Mouse (Mus musculus) MEL (cell line): Measurements from ENCODE around the gene E130309D02Rik. TPM values are rescaled to one million over a fixed set of nuclear protein-coding genes. Genes with fewer than 3 reads are reported as not detected.

Source experiments
- DNase-seq: peaks from one replicate; pipeline ENCODE4 v3.0.0; 2011; ENCODE audit warnings: low read depth, low spot score
- H3K27ac ChIP-seq: 2 replicates; pipeline ENCODE4 v1.5.1; 2012; ENCODE audit warnings: low read depth, mild to moderate bottlenecking, control low read depth, low read length, moderate library complexity; ENCODE audit not compliant: control insufficient read depth
- H3K27me3 ChIP-seq, 2 experiments: fragments of 150-350 bp in 1 of 2; sonication (generic) in 1 of 2; 2 replicates each; pipeline ENCODE4 v1.6.1; 2012; ENCODE audit warnings: low read length in 2 of 2, mild to moderate bottlenecking in 2 of 2, improper control_type of control experiment in 1 of 2, moderate library complexity in 1 of 2; ENCODE audit not compliant: insufficient read depth in 2 of 2, control insufficient read depth in 1 of 2
- H3K36me3 ChIP-seq, 2 experiments: 2 replicates each; pipeline ENCODE4 v1.6.1; 2012 to 2014; ENCODE audit warnings: low read length in 2 of 2, improper control_type of control experiment in 1 of 2, inconsistent platforms in 1 of 2, mild to moderate bottlenecking in 1 of 2; ENCODE audit not compliant: insufficient read depth in 2 of 2, control insufficient read depth in 1 of 2
- H3K4me1 ChIP-seq, 2 experiments: fragments of 150-350 bp in 1 of 2; sonication (generic) in 1 of 2; 2 replicates each; pipeline ENCODE4 v1.6.1; 2012; ENCODE audit warnings: low read length in 2 of 2, improper control_type of control experiment in 1 of 2, mild to moderate bottlenecking in 1 of 2; ENCODE audit not compliant: insufficient read depth in 2 of 2, control insufficient read depth in 1 of 2
- H3K4me3 ChIP-seq, 2 experiments: fragments of 150-350 bp in 1 of 2; sonication (generic) in 1 of 2; 2 replicates each; pipeline ENCODE4 v1.5.1; 2012; ENCODE audit warnings: low read depth in 2 of 2, low read length in 2 of 2, mild to moderate bottlenecking in 2 of 2, moderate library complexity in 2 of 2, control low read depth in 1 of 2, improper control_type of control experiment in 1 of 2; ENCODE audit not compliant: control insufficient read depth in 1 of 2, insufficient read depth in 1 of 2
- H3K79me2 ChIP-seq: 2 replicates; pipeline ENCODE4 v1.6.1; 2012; ENCODE audit warnings: mild to moderate bottlenecking, low read length, moderate library complexity; ENCODE audit not compliant: control insufficient read depth, poor library complexity, insufficient read depth
- H3K9ac ChIP-seq: 2 replicates; pipeline ENCODE4 v1.6.1; 2012; ENCODE audit warnings: low read depth, mild to moderate bottlenecking, control low read depth, low read length, moderate library complexity; ENCODE audit not compliant: control insufficient read depth, poor library complexity, severe bottlenecking
- H3K9me3 ChIP-seq: fragments of 150-350 bp; sonication (generic); replicated peaks from 2 replicates; pipeline ENCODE4 v1.6.1; 2012; ENCODE audit warnings: mild to moderate bottlenecking, low read length, improper control_type of control experiment, moderate library complexity; ENCODE audit not compliant: insufficient read depth
- CHD1 ChIP-seq: IDR thresholded peaks from 2 replicates; pipeline ENCODE4 v1.6.1; 2012; ENCODE audit warnings: low read depth, mild to moderate bottlenecking, inconsistent platforms, low read length, improper control_type of control experiment
- CTCF ChIP-seq, 3 experiments: IDR thresholded peaks in 2 of 3; conservative IDR thresholded peaks in 1 of 3; 2 replicates each; pipeline ENCODE4 v1.5.1; 2011 to 2012; ENCODE audit warnings: low read length in 3 of 3, low read depth in 2 of 3, mild to moderate bottlenecking in 2 of 3, improper control_type of control experiment in 1 of 3, inconsistent platforms in 1 of 3, mixed read lengths in 1 of 3, moderate library complexity in 1 of 3; ENCODE audit not compliant: control insufficient read depth in 1 of 3, insufficient read depth in 1 of 3, poor library complexity in 1 of 3, severe bottlenecking in 1 of 3
- E2F4 ChIP-seq: IDR thresholded peaks from 2 replicates; pipeline ENCODE4 v1.6.1; 2011; ENCODE audit warnings: low read depth, low read length, improper control_type of control experiment, borderline replicate concordance
- ELF1 ChIP-seq: IDR thresholded peaks from 2 replicates; pipeline ENCODE4 v1.6.1; 2014; ENCODE audit warnings: low read depth, mild to moderate bottlenecking, inconsistent platforms, low read length, improper control_type of control experiment, moderate library complexity
- EP300 ChIP-seq, 2 experiments: IDR thresholded peaks; 2 replicates each; pipeline ENCODE4 v1.6.1; 2011; ENCODE audit warnings: improper control_type of control experiment in 2 of 2, low read length in 2 of 2, low read depth in 1 of 2, mild to moderate bottlenecking in 1 of 2
- GATA1 ChIP-seq: IDR thresholded peaks from 2 replicates; pipeline ENCODE4 v1.6.1; 2011; ENCODE audit warnings: low read depth, low read length, improper control_type of control experiment
- KAT2A ChIP-seq: conservative IDR thresholded peaks from 2 replicates; pipeline ENCODE4 v1.6.1; 2012; ENCODE audit warnings: low read depth, low read length, improper control_type of control experiment, inconsistent platforms
- MXI1 ChIP-seq: IDR thresholded peaks from 2 replicates; pipeline ENCODE4 v1.6.1; 2011; ENCODE audit warnings: mild to moderate bottlenecking, low read depth, low read length, improper control_type of control experiment
- NELFE ChIP-seq: IDR thresholded peaks from 2 replicates; pipeline ENCODE4 v1.6.1; 2011; ENCODE audit warnings: low read depth, low read length, improper control_type of control experiment
- NRF1 ChIP-seq: IDR thresholded peaks from 2 replicates; pipeline ENCODE4 v1.6.1; 2014; ENCODE audit warnings: low read depth, mild to moderate bottlenecking, inconsistent platforms, low read length, improper control_type of control experiment, moderate library complexity; ENCODE audit not compliant: poor library complexity, insufficient read depth, severe bottlenecking
- POLR2A ChIP-seq, 2 experiments: IDR thresholded peaks; 2 replicates each; pipeline ENCODE4 v1.6.1; 2011 to 2012; ENCODE audit warnings: low read length in 2 of 2, mild to moderate bottlenecking in 2 of 2, control low read depth in 1 of 2, improper control_type of control experiment in 1 of 2, low read depth in 1 of 2, moderate library complexity in 1 of 2; ENCODE audit not compliant: control insufficient read depth in 1 of 2, insufficient read depth in 1 of 2, poor library complexity in 1 of 2
- POLR2AphosphoS2 ChIP-seq: IDR thresholded peaks from 2 replicates; pipeline ENCODE4 v1.6.1; 2011; ENCODE audit warnings: low read length, improper control_type of control experiment
- POLR2AphosphoS5 ChIP-seq: IDR thresholded peaks from 2 replicates; pipeline ENCODE4 v1.6.1; 2012; ENCODE audit warnings: low read depth, borderline replicate concordance, mild to moderate bottlenecking, inconsistent platforms, low read length, moderate library complexity, mixed read lengths
- RAD21 ChIP-seq: IDR thresholded peaks from 2 replicates; pipeline ENCODE4 v1.6.1; 2011; ENCODE audit warnings: mild to moderate bottlenecking, low read depth, low read length, improper control_type of control experiment
- RCOR1 ChIP-seq: IDR thresholded peaks from 2 replicates; pipeline ENCODE4 v1.6.1; 2012; ENCODE audit warnings: low read depth, mild to moderate bottlenecking, inconsistent platforms, low read length, improper control_type of control experiment
- SMC3 ChIP-seq: IDR thresholded peaks from 2 replicates; pipeline ENCODE4 v1.6.1; 2011; ENCODE audit warnings: low read depth, low read length, improper control_type of control experiment
- TAL1 ChIP-seq: IDR thresholded peaks from 2 replicates; pipeline ENCODE4 v1.6.1; 2012; ENCODE audit warnings: mild to moderate bottlenecking, inconsistent platforms, low read length, moderate library complexity, mixed read lengths
- TCF12 ChIP-seq: IDR thresholded peaks from 2 replicates; pipeline ENCODE4 v1.6.1; 2014; ENCODE audit warnings: low read depth, mild to moderate bottlenecking, inconsistent platforms, low read length, improper control_type of control experiment, moderate library complexity
- USF1 ChIP-seq: IDR thresholded peaks from 2 replicates; pipeline ENCODE4 v1.6.1; 2014; ENCODE audit warnings: low read depth, mild to moderate bottlenecking, inconsistent platforms, low read length, improper control_type of control experiment, moderate library complexity
- USF2 ChIP-seq, 2 experiments: IDR thresholded peaks; 2 replicates each; pipeline ENCODE4 v1.6.1; 2011 to 2012; ENCODE audit warnings: improper control_type of control experiment in 2 of 2, low read length in 2 of 2, borderline replicate concordance in 1 of 2, inconsistent platforms in 1 of 2, low read depth in 1 of 2, mild to moderate bottlenecking in 1 of 2; ENCODE audit not compliant: insufficient read depth in 1 of 2
- ZC3H11A ChIP-seq: IDR thresholded peaks from 2 replicates; pipeline ENCODE4 v1.6.1; 2012; ENCODE audit warnings: low read depth, mild to moderate bottlenecking, inconsistent platforms, low read length, improper control_type of control experiment
- ZMIZ1 ChIP-seq: IDR thresholded peaks from 2 replicates; pipeline ENCODE4 v1.6.1; 2012; ENCODE audit warnings: low read depth, mild to moderate bottlenecking, inconsistent platforms, low read length, improper control_type of control experiment, moderate library complexity
- polyA plus RNA-seq, 2 experiments: library from polyadenylated mRNA; stranded (reverse) in 1 of 2; unstranded in 1 of 2; fragments of >175 nt in 1 of 2; fragments of >200 nt in 1 of 2; gene quantifications; 2 replicates each; pipeline versions ENCODE4 v1.2.1 to v1.2.4; 2012; ENCODE audit warnings: low replicate concordance in 2 of 2, low read depth in 1 of 2; ENCODE audit not compliant: insufficient read length in 2 of 2, insufficient read depth in 1 of 2, missing spikeins in 1 of 2
- total RNA-seq: library from RNA; depleted of rRNA; stranded (reverse); fragments of 300-350 nt; gene quantifications from 2 replicates; pipeline ENCODE4 v1.2.3, GENCODE M21; 2012

The E130309D02Rik gene
- total and polyA plus RNA-seq, 3 experiments: 59.3 to 92.4 TPM; not detected in 1

GRCm38 (mm10) chr5:143284762-143285161 lies 30.4 kb downstream of the E130309D02Rik start:
- peak; percentile 68 for DNase-seq
- no peak overlapping the region for H3K27ac ChIP-seq
- no peaks in the 10 kb centered on the region for H3K36me3 ChIP-seq
- H3K4me3 ChIP-seq: no peak overlapping the region
- TF ChIP-seq RAD21: peak; percentile 90
- no peak for TF ChIP-seq USF2 (IDR thresholded peaks at IDR 0.05; ENCODE audit: borderline replicate concordance in 1 of 2, insufficient read depth in 1 of 2, low read depth in 1 of 2, low read length in 2 of 2)
- TF ChIP-seq ZC3H11A: peak; percentile 92
- TF ChIP-seq SMC3: peak; percentile 89
- TF ChIP-seq POLR2A (IDR thresholded peaks at IDR 0.05; ENCODE audit: control insufficient read depth in 1 of 2, insufficient read depth in 1 of 2, low read depth in 1 of 2, low read length in 2 of 2, poor library complexity in 1 of 2): no peak
- peak; percentile 46 to 82 (median 80) for TF ChIP-seq CTCF (IDR thresholded peaks at IDR 0.05 in 2 of 3, conservative IDR thresholded peaks at IDR 0.05 in 1 of 3; ENCODE audit: control insufficient read depth in 1 of 3, insufficient read depth in 1 of 3, low read depth in 2 of 3, low read length in 3 of 3, poor library complexity in 1 of 3, severe bottlenecking in 1 of 3)
- no peaks in the 10 kb centered on the region for H3K4me1 ChIP-seq
- H3K9ac ChIP-seq: no peak overlapping the region
- H3K9me3 ChIP-seq: no peaks in the 10 kb centered on the region
- H3K27me3 ChIP-seq: no peaks in the 10 kb centered on the region
- no peaks in the 10 kb centered on the region for H3K79me2 ChIP-seq

- no peak for DNase-seq
- H3K9ac ChIP-seq: no peak overlapping the region
- TF ChIP-seq TCF12: no peak
- TF ChIP-seq TAL1: no peak
- no peak for TF ChIP-seq RAD21
- no peak for TF ChIP-seq POLR2AphosphoS5
- TF ChIP-seq ZMIZ1: no peak
- TF ChIP-seq NELFE: no peak
- no peak for TF ChIP-seq NRF1
- TF ChIP-seq GATA1: no peak
- no peak for TF ChIP-seq POLR2A (IDR thresholded peaks at IDR 0.05; ENCODE audit: control insufficient read depth in 1 of 2, insufficient read depth in 1 of 2, low read depth in 1 of 2, low read length in 2 of 2, poor library complexity in 1 of 2)
- TF ChIP-seq POLR2AphosphoS2: no peak
- TF ChIP-seq USF1: no peak
- no peak for TF ChIP-seq EP300 (IDR thresholded peaks at IDR 0.05; ENCODE audit: low read depth in 1 of 2, low read length in 2 of 2)
- TF ChIP-seq RCOR1: no peak
- TF ChIP-seq KAT2A: no peak
- TF ChIP-seq MXI1: no peak
- TF ChIP-seq E2F4: no peak
- no peak for TF ChIP-seq ELF1
- no peak for TF ChIP-seq CHD1
- no peaks in the 10 kb centered on the region for H3K79me2 ChIP-seq
- peaks cover 0 to 7% of the 10 kb centered on the region in 2 experiments; a peak in 2 of 4 replicates for H3K4me1 ChIP-seq
- H3K27me3 ChIP-seq: no peaks in the 10 kb centered on the region
- H3K4me3 ChIP-seq: no peak overlapping the region
- no peaks in the 10 kb centered on the region for H3K9me3 ChIP-seq
- H3K36me3 ChIP-seq: peaks cover 0 to under 1% of the 10 kb centered on the region in 2 experiments; a peak in 1 of 4 replicates
- H3K27ac ChIP-seq: no peak overlapping the region
These were observed 35.9 kb downstream of the E130309D02Rik start for GRCm38 (mm10) chr5:143279247-143279646.
